Mouse (Mus musculus): ENCODE data around the gene Dlgap4. TPM values are rescaled to one million over a fixed set of nuclear protein-coding genes. Genes with fewer than 3 reads are reported as not detected.

The Dlgap4 gene
- polyA plus RNA-seq, 1 experiment from 2014 or later, result 197 TPM

DNA sequence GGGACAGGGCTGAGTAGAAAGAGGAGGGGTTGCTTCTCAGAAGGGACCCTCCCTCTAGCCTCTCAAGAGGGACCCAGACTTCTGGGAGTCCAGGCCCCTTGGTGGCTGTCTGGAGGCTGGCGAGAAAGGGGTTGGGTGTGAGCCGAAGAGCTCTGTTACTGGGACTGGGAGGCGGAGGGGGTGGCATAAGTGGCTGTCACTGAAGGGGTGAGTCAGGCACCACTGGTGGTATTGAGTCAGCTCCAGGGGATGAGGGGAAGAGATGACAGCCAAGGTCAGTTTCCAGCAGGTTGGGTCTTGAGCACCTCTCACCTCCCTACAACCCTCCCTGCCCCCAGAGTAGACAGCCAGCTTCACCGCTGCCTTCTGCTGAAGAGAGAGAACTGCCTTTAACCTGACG lies 35.9 kb downstream of the Dlgap4 start:
- 88% methylated on average over 5 of the region's 5 CpGs for WGBS
- Histone ChIP-seq H3K27ac (no peak overlapping the region), H3K27me3 (ENCODE audit: insufficient read depth, poor library complexity, severe bottlenecking) (no peaks in the 10 kb centered on the region), H3K36me3 (no peaks in the 10 kb centered on the region), H3K9me3 (no peaks in the 10 kb centered on the region), H3K4me3 (no peak overlapping the region), H3K4me1 (replicated peaks) (peaks cover 51% of the 10 kb centered on the region)
- DNase-seq (ENCODE audit: low spot score), result no peak

DNA sequence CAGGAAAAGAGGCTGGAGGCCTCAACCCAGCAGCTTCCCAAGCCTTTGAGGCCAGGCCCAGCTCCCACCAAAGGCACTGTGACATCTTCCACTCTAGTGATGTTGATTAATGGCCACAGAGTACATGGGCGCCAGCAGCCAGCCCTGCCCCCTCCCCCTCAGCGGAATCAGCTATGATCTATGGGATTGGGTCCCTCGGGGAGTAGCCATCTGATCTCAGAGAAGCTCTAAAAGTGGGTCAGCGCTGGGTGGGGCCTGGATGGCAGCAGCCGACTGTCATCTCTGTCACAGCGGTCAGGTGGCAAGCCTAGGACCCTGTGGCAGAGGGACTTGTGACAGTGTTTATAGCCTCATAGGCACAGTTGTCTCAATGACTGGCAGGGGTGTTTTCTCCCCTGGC lies 37.5 kb downstream of the Dlgap4 start:
- DNase-seq (ENCODE audit: low spot score), result peak; percentile 16
- Histone ChIP-seq H3K36me3 (no peaks in the 10 kb centered on the region), H3K9me3 (no peaks in the 10 kb centered on the region), H3K4me3 (no peak overlapping the region), H3K27ac (peak overlapping the region; percentile 29; the same call in 1 of the 2 replicates), H3K27me3 (ENCODE audit: insufficient read depth, poor library complexity, severe bottlenecking) (no peaks in the 10 kb centered on the region), H3K4me1 (replicated peaks) (peaks cover 41% of the 10 kb centered on the region)
- 81% methylated on average over 6 of the region's 6 CpGs for WGBS

DNA sequence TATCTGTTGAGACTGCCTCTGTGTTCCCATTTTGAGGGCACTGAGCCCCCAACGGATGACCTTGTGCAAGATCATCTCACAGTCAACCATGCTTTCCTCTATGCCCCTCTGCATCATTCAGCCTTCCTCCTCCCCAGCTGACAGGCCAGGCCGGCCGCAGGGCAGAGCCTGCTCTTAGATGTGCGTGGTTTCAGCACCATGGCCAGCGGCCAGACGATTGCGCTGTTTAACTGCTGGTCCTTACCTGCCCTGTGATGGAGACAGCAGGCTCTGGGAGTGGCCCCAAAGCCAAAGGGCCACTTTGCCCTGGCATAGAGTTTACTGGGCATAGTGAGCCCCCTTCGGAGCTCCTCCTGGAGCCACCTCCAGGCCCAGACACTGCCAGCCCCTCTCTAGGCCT lies 39.3 kb downstream of the Dlgap4 start:
- Histone ChIP-seq H3K27me3 (ENCODE audit: insufficient read depth, poor library complexity, severe bottlenecking) (no peaks in the 10 kb centered on the region), H3K4me1 (replicated peaks) (peaks cover 34% of the 10 kb centered on the region), H3K9me3 (no peaks in the 10 kb centered on the region), H3K36me3 (no peaks in the 10 kb centered on the region), H3K27ac (no peak overlapping the region), H3K4me3 (no peak overlapping the region)
- peak; percentile 73 for DNase-seq (ENCODE audit: low spot score)
- 14% methylated on average over 8 of the region's 8 CpGs for WGBS

DNA sequence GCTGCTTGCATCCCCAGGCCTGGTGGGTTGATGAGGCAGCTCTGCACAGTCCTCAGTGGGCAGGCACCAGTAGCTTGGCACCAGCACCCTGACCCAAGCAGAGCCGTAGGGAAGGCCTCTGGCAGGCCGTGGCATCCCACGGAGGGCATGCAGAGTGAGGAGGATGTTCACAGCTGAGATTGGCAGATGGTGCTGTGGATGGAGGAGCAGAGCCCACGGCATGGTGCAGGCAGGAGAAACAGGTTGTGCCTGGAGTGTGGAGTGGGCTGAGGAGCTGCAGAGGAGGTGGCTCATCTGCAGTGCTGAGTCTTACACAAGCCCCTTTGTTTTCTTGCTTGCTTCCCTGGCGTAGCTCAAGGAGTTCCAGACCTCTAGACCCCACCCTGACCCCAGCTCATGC lies 40.6 kb downstream of the Dlgap4 start:
- Histone ChIP-seq H3K27ac (no peak overlapping the region), H3K4me3 (no peak overlapping the region), H3K9me3 (no peaks in the 10 kb centered on the region), H3K36me3 (no peaks in the 10 kb centered on the region), H3K4me1 (replicated peaks) (peaks cover 25% of the 10 kb centered on the region), H3K27me3 (ENCODE audit: insufficient read depth, poor library complexity, severe bottlenecking) (no peaks in the 10 kb centered on the region)
- no peak for DNase-seq (ENCODE audit: low spot score)
- WGBS, result 72% methylated on average over 5 of the region's 5 CpGs

DNA sequence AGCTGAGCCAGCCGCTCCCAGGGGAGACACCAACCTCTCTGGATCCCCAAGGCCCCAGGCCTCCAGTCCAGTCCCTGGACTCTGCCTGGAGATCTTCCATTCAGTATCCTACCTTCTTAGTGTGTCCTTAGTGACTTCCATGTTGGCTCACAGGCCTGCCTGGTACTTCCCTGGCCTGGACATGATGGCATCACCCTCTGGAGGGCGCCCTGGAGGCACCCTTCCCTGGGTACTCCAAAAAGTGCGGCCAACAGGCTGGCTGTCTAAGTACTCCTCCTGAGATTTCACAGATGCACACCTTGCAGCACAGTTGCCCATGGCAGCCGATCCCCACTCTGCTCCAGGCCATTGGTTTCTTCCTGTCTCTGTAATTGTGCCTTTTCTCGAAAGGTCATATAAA lies 42.1 kb downstream of the Dlgap4 start:
- H3K4me1 ChIP-seq (replicated peaks), result peaks cover 18% of the 10 kb centered on the region
- no peaks in the 10 kb centered on the region for H3K27me3 ChIP-seq (ENCODE audit: insufficient read depth, poor library complexity, severe bottlenecking)
- H3K4me3 ChIP-seq, result no peak overlapping the region
- H3K9me3 ChIP-seq, result no peaks in the 10 kb centered on the region
- H3K27ac ChIP-seq, result no peak overlapping the region
- DNase-seq (ENCODE audit: low spot score), result no peak
- no peaks in the 10 kb centered on the region for H3K36me3 ChIP-seq
- WGBS, result 71% methylated on average over 5 of the region's 5 CpGs

DNA sequence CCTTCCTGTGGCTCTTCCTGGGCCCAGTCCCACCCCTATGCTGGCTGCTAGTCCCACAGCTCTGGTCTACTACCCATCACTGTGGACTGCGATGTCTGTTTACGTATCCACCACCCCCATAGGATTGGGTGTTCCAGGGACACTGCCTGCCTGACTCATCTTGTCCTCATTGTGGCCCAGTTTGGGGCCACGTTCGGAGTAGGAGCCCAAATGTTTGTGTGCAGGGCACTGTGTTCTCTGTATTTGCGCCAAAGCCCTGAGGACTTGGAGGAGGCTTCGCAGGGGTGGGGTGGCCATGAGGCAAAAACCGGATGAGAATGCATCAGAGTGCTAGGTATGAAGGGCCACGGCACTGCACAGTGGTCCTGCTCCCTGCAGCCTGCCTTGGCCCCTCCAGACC lies 44.0 kb downstream of the Dlgap4 start:
- Histone ChIP-seq H3K27me3 (ENCODE audit: insufficient read depth, poor library complexity, severe bottlenecking) (no peaks in the 10 kb centered on the region), H3K4me3 (no peak overlapping the region), H3K4me1 (replicated peaks) (peaks cover 13% of the 10 kb centered on the region), H3K9me3 (no peaks in the 10 kb centered on the region), H3K36me3 (no peaks in the 10 kb centered on the region), H3K27ac (no peak overlapping the region)
- no peak for DNase-seq (ENCODE audit: low spot score)
- WGBS, result 90% methylated on average over 8 of the region's 8 CpGs

DNA sequence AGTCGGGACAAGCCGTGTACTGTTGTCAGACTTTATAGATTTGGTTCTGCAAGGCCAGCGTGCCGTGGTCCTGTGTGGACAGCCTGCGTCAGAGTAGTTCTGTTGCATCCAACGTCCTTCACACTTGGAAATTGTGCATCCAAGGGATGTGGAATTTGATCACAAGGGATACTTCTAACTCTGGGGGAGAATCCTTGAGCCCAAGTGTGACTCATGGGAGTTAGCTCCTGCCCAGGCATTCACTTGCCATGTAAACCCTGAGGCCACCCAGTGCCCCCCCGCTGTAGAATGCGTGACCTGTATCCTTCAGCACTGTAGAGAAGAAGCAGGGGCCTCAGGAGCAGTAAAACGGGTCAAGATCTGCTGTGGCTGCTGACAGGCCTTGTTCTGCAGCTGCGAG lies 44.7 kb downstream of the Dlgap4 start:
- Histone ChIP-seq H3K4me1 (replicated peaks) (0 out of 2 replicates have a peak, but pooled peaks cover 8% of the 10 kb centered on the region), H3K27ac (no peak overlapping the region), H3K36me3 (no peaks in the 10 kb centered on the region), H3K27me3 (ENCODE audit: insufficient read depth, poor library complexity, severe bottlenecking) (no peaks in the 10 kb centered on the region), H3K4me3 (no peak overlapping the region), H3K9me3 (no peaks in the 10 kb centered on the region)
- WGBS, result 89% methylated on average over 10 of the region's 10 CpGs
- DNase-seq (ENCODE audit: low spot score), result no peak

DNA sequence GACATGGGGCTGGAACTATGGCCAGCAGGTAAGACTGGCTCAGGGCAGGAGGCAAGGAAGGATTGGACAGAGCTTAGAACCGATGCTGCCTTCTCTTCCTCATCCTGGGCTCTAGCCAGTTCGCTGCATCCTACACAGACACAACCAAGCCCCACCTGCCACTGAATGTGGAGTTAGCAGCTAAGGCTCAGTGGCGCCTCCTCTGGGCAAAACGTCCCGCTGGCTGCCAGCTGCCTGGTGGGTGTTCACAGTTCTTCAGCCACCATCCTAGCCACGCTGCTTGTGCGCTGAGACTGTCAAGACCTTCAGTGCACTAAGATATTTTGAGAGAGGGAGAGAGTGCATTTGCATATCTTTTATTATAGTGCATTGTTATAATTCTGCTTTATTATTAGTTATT lies 45.2 kb downstream of the Dlgap4 start:
- DNase-seq (ENCODE audit: low spot score), result peak; percentile 21
- H3K4me3 ChIP-seq, result no peak overlapping the region
- no peaks in the 10 kb centered on the region for H3K27me3 ChIP-seq (ENCODE audit: insufficient read depth, poor library complexity, severe bottlenecking)
- H3K36me3 ChIP-seq, result no peaks in the 10 kb centered on the region
- H3K4me1 ChIP-seq (replicated peaks), result 0 out of 2 replicates have a peak, but pooled peaks cover 7% of the 10 kb centered on the region
- no peaks in the 10 kb centered on the region for H3K9me3 ChIP-seq
- WGBS, result 62% methylated on average over 7 of the region's 7 CpGs
- no peak overlapping the region for H3K27ac ChIP-seq

DNA sequence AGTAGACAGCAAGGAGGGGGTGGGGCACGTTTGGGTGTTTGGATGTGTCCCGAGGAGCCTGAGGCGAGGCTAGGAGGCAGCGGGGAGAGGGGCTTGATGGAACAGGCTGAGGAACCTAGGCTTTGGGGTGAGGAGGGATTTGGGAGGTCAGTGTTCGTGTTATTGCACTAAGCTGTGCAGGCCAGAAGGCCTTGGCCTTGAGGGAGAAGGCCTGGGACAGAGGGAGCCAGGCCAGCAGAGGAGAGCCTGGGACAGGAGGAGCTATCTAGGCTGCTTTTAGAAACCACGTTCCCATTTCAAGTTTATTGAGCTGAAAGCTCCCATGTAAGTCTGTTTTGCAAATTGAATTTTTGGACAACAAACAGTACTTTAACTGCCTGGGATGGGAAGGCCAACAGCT lies 46.5 kb downstream of the Dlgap4 start:
- Histone ChIP-seq H3K9me3 (no peaks in the 10 kb centered on the region), H3K4me3 (no peak overlapping the region), H3K27me3 (ENCODE audit: insufficient read depth, poor library complexity, severe bottlenecking) (no peaks in the 10 kb centered on the region), H3K27ac (no peak overlapping the region), H3K4me1 (replicated peaks) (peaks cover 16% of the 10 kb centered on the region; the same call in 1 of the 2 replicates), H3K36me3 (no peaks in the 10 kb centered on the region)
- no peak for DNase-seq (ENCODE audit: low spot score)
- WGBS, result 77% methylated on average over 6 of the region's 6 CpGs

DNA sequence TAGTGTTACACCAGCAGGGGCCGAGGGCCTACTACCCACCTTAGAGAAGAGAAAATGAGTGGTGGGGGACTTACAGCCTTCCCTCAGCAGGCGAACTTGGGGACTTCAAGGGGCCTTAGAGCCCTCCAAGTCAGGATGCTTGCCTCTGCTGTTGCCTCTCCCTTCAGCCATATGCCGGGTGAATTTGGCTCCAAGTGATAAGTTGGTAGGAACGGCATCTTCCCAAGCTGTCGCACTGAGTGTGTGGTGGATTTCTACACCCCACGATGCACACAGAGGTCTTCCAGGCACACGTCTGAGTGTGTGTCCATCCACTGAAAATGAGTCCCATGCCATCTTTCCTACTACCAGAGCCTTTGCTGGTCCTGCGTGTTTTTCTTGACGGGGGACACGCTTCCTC lies 49.7 kb downstream of the Dlgap4 start:
- DNase-seq (ENCODE audit: low spot score), result no peak
- no peak overlapping the region for H3K4me3 ChIP-seq
- WGBS, result 82% methylated on average over 10 of the region's 10 CpGs
- H3K36me3 ChIP-seq, result no peaks in the 10 kb centered on the region
- H3K4me1 ChIP-seq (replicated peaks), result peaks cover 19% of the 10 kb centered on the region
- no peaks in the 10 kb centered on the region for H3K9me3 ChIP-seq
- H3K27me3 ChIP-seq (ENCODE audit: insufficient read depth, poor library complexity, severe bottlenecking), result 0 out of 2 replicates have a peak, but pooled peaks cover 5% of the 10 kb centered on the region
- H3K27ac ChIP-seq, result no peak overlapping the region

DNA sequence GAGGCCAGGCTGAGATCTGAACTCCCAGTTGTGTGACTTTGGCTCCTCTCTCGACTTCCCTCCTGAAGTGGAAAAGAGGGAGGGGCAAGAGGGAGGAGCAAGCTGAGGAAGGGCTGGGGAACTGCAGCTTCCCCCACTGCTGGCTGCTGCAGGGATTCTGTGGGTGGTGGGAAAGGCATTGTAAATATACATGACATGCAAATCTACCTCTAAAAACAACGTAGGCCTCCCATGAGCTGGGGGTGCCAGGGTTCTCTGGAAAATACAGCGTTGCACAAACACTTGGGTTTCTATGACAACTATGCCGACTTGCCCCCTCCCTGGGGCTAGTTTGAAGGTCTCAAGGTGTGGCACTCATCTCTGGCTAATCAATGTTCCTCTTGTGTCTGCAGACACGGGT lies 50.9 kb downstream of the Dlgap4 start:
- Histone ChIP-seq H3K36me3 (no peaks in the 10 kb centered on the region), H3K4me3 (no peak overlapping the region), H3K27me3 (ENCODE audit: insufficient read depth, poor library complexity, severe bottlenecking) (0 out of 2 replicates have a peak, but pooled peaks cover 5% of the 10 kb centered on the region), H3K9me3 (no peaks in the 10 kb centered on the region), H3K27ac (no peak overlapping the region), H3K4me1 (replicated peaks) (peaks cover 21% of the 10 kb centered on the region)
- DNase-seq (ENCODE audit: low spot score), result no peak
- WGBS, result 27% methylated on average over 5 of the region's 5 CpGs

DNA sequence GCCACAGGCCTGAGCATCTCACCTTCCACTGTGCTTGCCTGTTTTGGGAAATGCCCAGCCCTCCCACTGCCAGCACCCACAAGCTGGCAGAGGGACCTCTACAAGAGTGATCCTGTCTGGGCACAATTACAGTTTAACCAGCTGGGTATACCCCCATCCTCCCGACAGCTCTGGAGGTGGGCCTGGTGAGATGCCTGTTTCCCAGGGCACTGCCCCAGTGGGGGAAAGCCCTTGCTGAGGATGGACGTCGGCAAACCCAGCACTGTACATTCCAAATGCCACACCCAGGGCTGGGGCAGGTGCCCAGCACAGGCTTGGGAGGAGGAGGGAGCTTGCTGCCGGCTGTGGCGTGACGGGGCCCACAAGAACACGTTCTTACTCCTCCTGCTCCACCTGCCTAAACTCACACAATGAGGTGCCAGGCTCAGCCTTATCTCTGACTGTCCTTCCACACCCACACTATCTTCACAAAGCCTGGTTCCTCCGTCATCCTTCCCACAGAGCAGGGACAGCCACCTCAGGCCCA lies 51.6 kb downstream of the Dlgap4 start:
- no peaks in the 10 kb centered on the region for H3K9me3 ChIP-seq
- 77% methylated on average over 8 of the region's 8 CpGs for WGBS
- H3K4me3 ChIP-seq, result no peak overlapping the region
- H3K36me3 ChIP-seq, result no peaks in the 10 kb centered on the region
- H3K27me3 ChIP-seq (ENCODE audit: insufficient read depth, poor library complexity, severe bottlenecking), result 0 out of 2 replicates have a peak, but pooled peaks cover 5% of the 10 kb centered on the region
- peaks cover 21% of the 10 kb centered on the region for H3K4me1 ChIP-seq (replicated peaks)
- DNase-seq (ENCODE audit: low spot score), result no peak
- H3K27ac ChIP-seq, result no peak overlapping the region

DNA sequence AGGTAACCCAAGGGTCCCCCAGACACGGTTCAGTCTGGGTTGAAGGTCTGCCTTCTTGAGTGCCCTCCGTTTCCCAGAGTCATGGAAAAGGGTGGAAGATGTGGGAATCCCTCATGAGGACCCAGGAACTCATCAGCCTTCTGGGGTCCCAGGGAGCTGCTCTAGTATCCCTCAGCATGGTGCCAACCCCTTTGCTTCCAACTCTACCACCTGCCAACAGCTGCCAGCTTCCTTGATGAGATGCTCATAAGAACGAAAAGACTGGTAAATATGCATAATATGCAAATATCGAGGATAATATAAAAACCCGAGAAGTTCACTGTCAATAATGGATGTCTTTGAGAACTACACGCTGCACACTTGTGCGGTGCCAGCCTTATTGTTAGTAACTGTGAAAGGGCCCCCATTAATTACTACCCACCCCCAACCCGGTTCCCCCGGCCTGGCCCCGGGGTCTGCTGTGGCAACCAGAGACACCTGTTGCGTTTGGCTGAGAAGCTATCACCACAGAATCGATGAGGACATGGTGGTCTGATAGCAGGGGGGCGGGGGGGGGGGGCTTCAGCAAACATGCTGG lies 52.2 kb downstream of the Dlgap4 start:
- Histone ChIP-seq H3K9me3 (no peaks in the 10 kb centered on the region), H3K36me3 (no peaks in the 10 kb centered on the region), H3K4me1 (replicated peaks) (peaks cover 21% of the 10 kb centered on the region), H3K27me3 (ENCODE audit: insufficient read depth, poor library complexity, severe bottlenecking) (0 out of 2 replicates have a peak, but pooled peaks cover 5% of the 10 kb centered on the region), H3K4me3 (no peak overlapping the region), H3K27ac (no peak overlapping the region)
- no peak for DNase-seq (ENCODE audit: low spot score)
- 81% methylated on average over 13 of the region's 13 CpGs for WGBS
